In the genomic region with DNA sequence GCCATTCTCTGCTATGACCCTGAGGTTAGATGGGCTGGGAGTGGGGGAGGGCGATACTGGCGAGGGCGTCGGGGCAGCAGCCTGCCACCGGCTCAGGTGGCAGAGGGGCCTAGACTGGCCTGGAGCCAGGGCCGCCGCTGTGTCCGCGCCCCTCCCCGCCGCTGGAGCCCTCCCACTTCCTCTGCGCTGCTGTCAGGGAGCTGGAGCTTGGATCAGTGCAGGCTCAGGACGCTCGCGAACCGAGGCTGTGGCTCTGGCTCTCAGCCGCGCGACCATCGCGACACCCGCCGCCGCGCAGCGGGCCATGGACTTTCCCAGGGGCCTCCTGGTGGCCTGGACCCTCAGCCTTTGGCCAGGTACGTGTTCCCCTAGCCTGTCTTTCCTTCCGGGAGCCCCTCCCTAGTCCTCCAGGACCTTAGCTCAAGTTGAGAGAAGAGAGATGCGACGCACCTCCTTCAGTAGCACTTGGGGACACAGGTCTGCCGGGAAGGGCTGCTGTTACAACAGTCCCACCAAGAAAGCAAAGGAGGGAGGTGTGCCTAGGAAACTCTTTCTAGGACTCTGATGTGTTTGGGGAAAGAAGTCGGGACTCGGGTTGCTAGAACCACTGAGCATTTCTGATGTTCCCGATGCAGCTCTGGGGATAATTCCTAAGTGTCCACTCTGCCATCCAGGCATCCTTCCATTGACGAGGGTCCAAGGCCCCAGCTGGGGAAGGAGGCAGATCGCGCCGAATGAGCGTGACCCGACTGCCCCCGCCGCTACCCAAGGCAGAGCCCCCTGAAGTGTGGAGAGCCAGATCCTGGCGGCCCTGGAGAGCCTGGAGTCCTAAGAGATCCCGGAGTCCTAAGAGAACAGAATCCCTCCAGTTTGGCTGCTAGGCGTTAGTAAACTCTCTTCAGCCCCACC, we compare ENCODE assay signal across 8 mouse cellular contexts. TPM values are rescaled to one million over a fixed set of nuclear protein-coding genes. Genes with fewer than 3 reads are reported as not detected.
A peak's percentile ranks its signal among the peaks of the same experiment; 100 is the strongest.
DNase-seq lines count a peak whose midpoint lies in the region; ATAC-seq and TF ChIP-seq lines count a peak whose summit lies in the region.

A gene (plus strand): TSS at position 186 of the 909 bp plus-strand sequence.

- no peak for TF ChIP-seq EP300 in liver, embryonic 14.5 days (IDR thresholded peaks at IDR 0.05; ENCODE audit: low read depth)

- H3K27ac ChIP-seq in hindbrain, embryonic 10.5 days = peak within 1 kb of the TSS; percentile 72
- H3K27ac ChIP-seq in liver, embryonic 14.5 days = no peak within 1 kb of the TSS

- WGBS in hindbrain, embryonic 10.5 days = under 1% methylated on average over 45 of the region's 45 CpGs
- 2% methylated on average over 45 of the region's 45 CpGs for WGBS in liver, embryonic 14.5 days (ENCODE audit: insufficient replicate concordance)

- H3K9me3 ChIP-seq in hindbrain, embryonic 10.5 days = no peaks in the 10 kb centered on the region
- H3K9me3 ChIP-seq in liver, embryonic 14.5 days (ENCODE audit: control insufficient read depth, low read length) = no peaks in the 10 kb centered on the region

- peaks cover 67% of the 10 kb centered on the region for H3K27me3 ChIP-seq in hindbrain, embryonic 10.5 days (ENCODE audit: insufficient read depth, poor library complexity, severe bottlenecking)
- peaks cover 24% of the 10 kb centered on the region for H3K27me3 ChIP-seq in liver, embryonic 14.5 days (ENCODE audit: control insufficient read depth, insufficient read depth, low read length)

- no peak for TF ChIP-seq CTCF in liver, embryonic 14.5 days (IDR thresholded peaks at IDR 0.05; ENCODE audit: low read depth)

- peaks cover 24% of the 10 kb centered on the region for H3K4me1 ChIP-seq in hindbrain, embryonic 10.5 days (replicated peaks)
- H3K4me1 ChIP-seq in liver, embryonic 14.5 days (replicated peaks; ENCODE audit: control insufficient read depth in 2 of 2, insufficient read depth in 2 of 2, low read length in 1 of 2) = no peaks in the 10 kb centered on the region

- ATAC-seq in liver, embryonic 14.5 days (ENCODE audit: insufficient read depth) = no peak
- no peak for ATAC-seq in erythroid progenitor cell, adult 5-6 weeks (replicated peaks; ENCODE audit: low FRiP score, poor library complexity, severe bottlenecking)

- H3K9ac ChIP-seq in liver, embryonic 14.5 days (replicated peaks) = no peak within 1 kb of the TSS

- peak; percentile 27 to 62 for DNase-seq in adrenal gland, adult (ENCODE audit: inconsistent age in 2 of 2, low spot score in 1 of 2)
- DNase-seq in adrenal gland, adult 8-10 months = no peak
- peak; percentile 18 for DNase-seq in urinary bladder, postnatal 14 days (ENCODE audit: low spot score)
- no peak for DNase-seq in urinary bladder, postnatal 36 days (ENCODE audit: low spot score in 2 of 2)
- DNase-seq in hindbrain, embryonic 10.5 days (ENCODE audit: low spot score) = peak; percentile 60
- DNase-seq in liver, embryonic 14.5 days (ENCODE audit: low read depth in 3 of 3, low spot score in 3 of 3) = no peak
- peak; percentile 16 for DNase-seq in right cerebral cortex, postnatal 4 days

- no peaks in the 10 kb centered on the region for H3K36me3 ChIP-seq in hindbrain, embryonic 10.5 days
- no peaks in the 10 kb centered on the region for H3K36me3 ChIP-seq in liver, embryonic 14.5 days (replicated peaks; ENCODE audit: control insufficient read depth, insufficient read depth, low read depth)

- H3K4me2 ChIP-seq in liver, embryonic 14.5 days (ENCODE audit: low read depth) = peak within 1 kb of the TSS; percentile 1

- H3K4me3 ChIP-seq in hindbrain, embryonic 10.5 days = peak within 1 kb of the TSS; percentile 55
- peak within 1 kb of the TSS in 1 of 2 experiments; percentile 1; a peak in 1 of 4 replicates for H3K4me3 ChIP-seq in liver, embryonic 14.5 days (ENCODE audit: insufficient read depth in 1 of 2, low read depth in 2 of 2, low read length in 2 of 2)

RNA-seq across cellular contexts. Expression of the gene that starts here (rescaled TPM):
- 1 to 10 TPM; 2.1 to 3.3 (median 2.3) TPM for total RNA-seq in adrenal gland, adult 8-10 months (2022)
- 2.3 and 3.0 TPM in 2 replicates for polyA plus RNA-seq in hindbrain, embryonic 10.5 days (2016; fragmentation: Nextera tagmentation; extraction: Ambion mirVana)
- 0.07 and 0.08 TPM in 2 replicates for polyA plus RNA-seq in liver, embryonic 14.5 days (2012; rRNA removed)
- polyA plus RNA-seq in liver, embryonic 14.5 days (2014; fragmentation: Nextera tagmentation; extraction: Ambion mirVana) = 0.08 TPM in 2 replicates
- not detected in 2 replicates for total RNA-seq in erythroid progenitor cell, adult 5-6 weeks (2015; ENCODE audit: low replicate concordance)
- not detected in 2 replicates for total RNA-seq in erythroid progenitor cell, adult 5-6 weeks (2017; ENCODE audit: low replicate concordance)

Comparison
In these comparisons a context has a peak if more than half of its experiments do, and no peak if none do; other contexts are left out.
1. DNase-seq: peak in adrenal gland, adult (2 of 2), urinary bladder, postnatal 14 days (single experiment), hindbrain, embryonic 10.5 days (single experiment) and right cerebral cortex, postnatal 4 days (single experiment); none in adrenal gland, adult 8-10 months (single experiment), urinary bladder, postnatal 36 days (0 of 2) and liver, embryonic 14.5 days (0 of 3).